Mouse (Mus musculus): ENCODE measurements around the gene Ank3. TPM values are rescaled to one million over a fixed set of nuclear protein-coding genes. Genes with fewer than 3 reads are reported as not detected.

Ank3 gene
- polyA plus RNA-seq, 1 experiment = 9.3 TPM

DNA sequence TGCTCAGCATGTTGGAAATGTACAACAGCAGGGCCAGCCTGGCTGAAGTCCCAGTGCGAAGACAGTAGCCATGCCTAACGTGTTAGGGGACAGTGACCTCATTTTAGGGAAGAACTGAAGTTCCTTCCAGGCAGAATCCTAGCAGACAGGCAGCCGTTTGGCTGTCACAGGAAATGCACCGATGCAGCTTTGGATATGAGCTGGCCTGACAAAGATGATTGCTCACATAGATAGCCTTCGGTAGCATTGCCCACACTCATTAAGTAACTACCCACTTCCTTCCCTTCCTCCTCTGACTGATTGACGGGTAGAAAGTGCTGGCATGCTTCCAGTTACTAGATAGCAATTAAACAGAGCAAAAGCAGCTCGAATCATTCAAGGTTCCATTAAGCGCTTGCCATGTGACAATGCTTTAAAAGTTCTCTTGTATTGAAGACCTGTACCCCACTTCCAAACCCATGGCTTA lies 397.9 kb downstream of the Ank3 start:
- Histone ChIP-seq H3K4me1 (ENCODE audit: control insufficient read depth, insufficient read depth, insufficient read length, low read length) (no peaks in the 10 kb centered on the region), H3K27me3 (ENCODE audit: control insufficient read depth, insufficient read depth, low read length) (no peaks in the 10 kb centered on the region), H3K4me3 (ENCODE audit: low read depth, low read length) (no peak overlapping the region), H3K27ac (ENCODE audit: insufficient read depth, low read depth, low read length) (no peak overlapping the region), H3K36me3 (ENCODE audit: control insufficient read depth, insufficient read depth, low read length) (no peaks in the 10 kb centered on the region)
- TF ChIP-seq POLR2A (IDR thresholded peaks at IDR 0.05; ENCODE audit: low read depth, low read length) = no peak
- no peak for TF ChIP-seq CTCF (IDR thresholded peaks at IDR 0.05; ENCODE audit: extremely low read depth, insufficient read length, insufficient replicate concordance, low read depth, low read length)
- 32% methylated on average over 8 of the region's 8 CpGs for WGBS

DNA sequence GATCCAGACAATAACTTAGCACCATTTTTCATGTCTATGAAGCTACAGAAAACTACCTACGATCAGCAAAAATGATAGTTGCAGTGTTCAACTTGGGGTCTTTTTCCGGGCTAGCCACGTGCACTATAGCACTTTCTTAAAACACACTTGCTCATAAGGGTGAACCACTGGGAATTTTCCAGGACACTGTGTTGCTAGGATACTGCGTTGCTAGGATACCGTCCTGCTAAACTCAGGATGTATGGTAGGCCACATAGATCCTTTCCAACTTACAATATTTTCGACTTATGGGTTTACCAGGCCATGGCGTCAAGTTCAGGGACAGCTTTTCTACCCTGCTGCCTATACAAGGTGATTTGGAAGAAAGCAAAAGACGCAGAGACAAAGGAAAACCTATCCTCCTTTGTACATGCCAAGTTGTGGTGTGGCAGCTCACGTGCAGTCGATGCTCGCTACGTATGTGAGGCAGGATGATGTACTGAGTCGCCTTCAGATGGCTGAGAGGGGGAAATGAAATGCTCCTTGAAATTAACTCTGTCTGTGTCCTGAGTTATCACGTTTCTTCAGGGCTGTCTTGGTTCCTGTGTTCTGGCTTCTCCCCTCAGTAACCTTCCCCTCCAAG lies 404.7 kb downstream of the Ank3 start:
- H3K36me3 ChIP-seq (ENCODE audit: control insufficient read depth, insufficient read depth, low read length) = no peaks in the 10 kb centered on the region
- H3K4me3 ChIP-seq (ENCODE audit: low read depth, low read length) = no peak overlapping the region
- WGBS = 87% methylated on average over 14 of the region's 14 CpGs
- no peaks in the 10 kb centered on the region for H3K27me3 ChIP-seq (ENCODE audit: control insufficient read depth, insufficient read depth, low read length)
- H3K4me1 ChIP-seq (ENCODE audit: control insufficient read depth, insufficient read depth, insufficient read length, low read length) = no peaks in the 10 kb centered on the region
- TF ChIP-seq POLR2A (IDR thresholded peaks at IDR 0.05; ENCODE audit: low read depth, low read length) (no peak), CTCF (IDR thresholded peaks at IDR 0.05; ENCODE audit: extremely low read depth, insufficient read length, insufficient replicate concordance, low read depth, low read length) (no peak)
- no peak overlapping the region for H3K27ac ChIP-seq (ENCODE audit: insufficient read depth, low read depth, low read length)

- TF ChIP-seq POLR2A (IDR thresholded peaks at IDR 0.05; ENCODE audit: low read depth, low read length) = no peak
- TF ChIP-seq CTCF (IDR thresholded peaks at IDR 0.05; ENCODE audit: extremely low read depth, insufficient read length, insufficient replicate concordance, low read depth, low read length) = no peak
Observed at GRCm38 (mm10) chr10:69804613-69805012, 406.0 kb downstream of the Ank3 start.

DNA sequence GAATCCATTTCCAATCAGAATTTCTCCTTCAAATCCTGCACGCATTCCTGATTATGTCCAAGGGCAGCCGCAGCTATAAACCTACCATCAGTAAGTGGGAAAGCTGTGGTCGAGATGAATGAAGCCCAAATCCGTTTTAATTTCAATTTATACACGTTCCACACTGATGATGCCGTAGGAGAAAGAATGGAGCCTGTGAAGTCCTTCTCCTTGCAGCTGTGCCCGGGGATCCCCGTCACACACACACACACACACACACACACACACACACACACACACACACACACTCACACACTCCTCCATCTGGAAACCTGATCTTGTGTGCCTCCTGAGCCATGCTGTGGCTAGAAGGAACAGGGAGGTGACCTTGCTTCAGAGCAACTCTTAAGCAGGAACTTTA lies 412.2 kb downstream of the Ank3 start:
- TF ChIP-seq CTCF (IDR thresholded peaks at IDR 0.05; ENCODE audit: extremely low read depth, insufficient read length, insufficient replicate concordance, low read depth, low read length) (no peak), POLR2A (IDR thresholded peaks at IDR 0.05; ENCODE audit: low read depth, low read length) (no peak)
- H3K27me3 ChIP-seq (ENCODE audit: control insufficient read depth, insufficient read depth, low read length) = no peaks in the 10 kb centered on the region
- no peaks in the 10 kb centered on the region for H3K36me3 ChIP-seq (ENCODE audit: control insufficient read depth, insufficient read depth, low read length)
- WGBS = 84% methylated on average over 8 of the region's 8 CpGs
- no peak overlapping the region for H3K27ac ChIP-seq (ENCODE audit: insufficient read depth, low read depth, low read length)
- H3K4me1 ChIP-seq (ENCODE audit: control insufficient read depth, insufficient read depth, insufficient read length, low read length) = no peaks in the 10 kb centered on the region
- H3K4me3 ChIP-seq (ENCODE audit: low read depth, low read length) = no peak overlapping the region

More at GRCm38 (mm10) chr10:69804613-69805012, 406.0 kb downstream of the Ank3 start:
- no peaks in the 10 kb centered on the region for H3K4me1 ChIP-seq (ENCODE audit: control insufficient read depth, insufficient read depth, insufficient read length, low read length)
- no peaks in the 10 kb centered on the region for H3K27me3 ChIP-seq (ENCODE audit: control insufficient read depth, insufficient read depth, low read length)
- no peak overlapping the region for H3K27ac ChIP-seq (ENCODE audit: insufficient read depth, low read depth, low read length)
- H3K4me3 ChIP-seq (ENCODE audit: low read depth, low read length) = no peak overlapping the region
- WGBS = 81% methylated on average over 6 of the region's 6 CpGs
- no peaks in the 10 kb centered on the region for H3K36me3 ChIP-seq (ENCODE audit: control insufficient read depth, insufficient read depth, low read length)

DNA sequence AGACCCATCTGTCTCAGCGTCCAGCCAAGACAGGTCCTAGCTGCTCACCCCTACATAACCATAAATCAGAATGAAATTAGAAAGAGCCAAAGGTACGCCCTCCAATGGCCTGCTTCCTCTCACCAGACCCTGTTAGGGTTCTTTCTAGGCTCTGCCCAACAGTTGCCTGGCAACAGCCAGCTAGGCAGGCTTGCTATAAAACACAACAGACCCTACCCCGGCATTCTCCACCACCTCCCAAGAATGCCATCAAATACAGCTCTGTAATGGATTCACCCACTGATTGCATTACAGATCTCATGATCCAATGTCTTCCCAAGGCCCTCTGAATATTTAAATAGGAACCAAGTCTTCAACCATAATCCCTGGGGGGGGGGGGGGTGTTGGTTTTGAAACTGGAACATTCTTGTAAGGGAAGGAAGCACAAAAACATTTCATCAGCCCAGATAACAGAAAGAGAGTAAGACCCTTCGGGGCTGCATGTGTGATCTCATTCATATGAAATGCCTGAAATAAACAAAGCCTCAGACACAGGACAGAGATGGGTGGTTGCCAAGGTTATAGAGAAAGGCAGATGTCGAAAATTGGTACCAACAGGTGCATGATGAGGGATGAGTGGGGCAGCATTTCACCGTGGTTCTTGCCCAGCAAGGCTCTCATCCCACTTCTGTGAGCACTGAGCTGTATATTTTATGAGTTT lies 415.4 kb downstream of the Ank3 start:
- 67% methylated on average over 6 of the region's 6 CpGs for WGBS
- Histone ChIP-seq H3K4me1 (ENCODE audit: control insufficient read depth, insufficient read depth, insufficient read length, low read length) (no peaks in the 10 kb centered on the region), H3K36me3 (ENCODE audit: control insufficient read depth, insufficient read depth, low read length) (no peaks in the 10 kb centered on the region), H3K27me3 (ENCODE audit: control insufficient read depth, insufficient read depth, low read length) (no peaks in the 10 kb centered on the region), H3K4me3 (ENCODE audit: low read depth, low read length) (no peak overlapping the region), H3K27ac (ENCODE audit: insufficient read depth, low read depth, low read length) (no peak overlapping the region)
- TF ChIP-seq CTCF (IDR thresholded peaks at IDR 0.05; ENCODE audit: extremely low read depth, insufficient read length, insufficient replicate concordance, low read depth, low read length) (no peak), POLR2A (IDR thresholded peaks at IDR 0.05; ENCODE audit: low read depth, low read length) (no peak)

- H3K4me3 ChIP-seq (ENCODE audit: low read depth, low read length) = no peak overlapping the region
- no peaks in the 10 kb centered on the region for H3K36me3 ChIP-seq (ENCODE audit: control insufficient read depth, insufficient read depth, low read length)
- no peaks in the 10 kb centered on the region for H3K4me1 ChIP-seq (ENCODE audit: control insufficient read depth, insufficient read depth, insufficient read length, low read length)
- TF ChIP-seq POLR2A (IDR thresholded peaks at IDR 0.05; ENCODE audit: low read depth, low read length) = no peak
- no peak for TF ChIP-seq CTCF (IDR thresholded peaks at IDR 0.05; ENCODE audit: extremely low read depth, insufficient read length, insufficient replicate concordance, low read depth, low read length)
- no peaks in the 10 kb centered on the region for H3K27me3 ChIP-seq (ENCODE audit: control insufficient read depth, insufficient read depth, low read length)
- 89% methylated on average over 7 of the region's 7 CpGs for WGBS
- H3K27ac ChIP-seq (ENCODE audit: insufficient read depth, low read depth, low read length) = no peak overlapping the region
Observed at GRCm38 (mm10) chr10:69821245-69821644, 422.7 kb downstream of the Ank3 start.

GRCm38 (mm10) chr10:69828770-69829169 lies 430.2 kb downstream of the Ank3 start:
- H3K4me3 ChIP-seq (ENCODE audit: low read depth, low read length) = no peak overlapping the region
- H3K27ac ChIP-seq (ENCODE audit: insufficient read depth, low read depth, low read length) = no peak overlapping the region
- TF ChIP-seq CTCF (IDR thresholded peaks at IDR 0.05; ENCODE audit: extremely low read depth, insufficient read length, insufficient replicate concordance, low read depth, low read length) (no peak), POLR2A (IDR thresholded peaks at IDR 0.05; ENCODE audit: low read depth, low read length) (no peak)
- H3K27me3 ChIP-seq (ENCODE audit: control insufficient read depth, insufficient read depth, low read length) = no peaks in the 10 kb centered on the region
- WGBS = 63% methylated on average over 2 of the region's 2 CpGs
- no peaks in the 10 kb centered on the region for H3K36me3 ChIP-seq (ENCODE audit: control insufficient read depth, insufficient read depth, low read length)
- no peaks in the 10 kb centered on the region for H3K4me1 ChIP-seq (ENCODE audit: control insufficient read depth, insufficient read depth, insufficient read length, low read length)
